Mouse (Mus musculus) MEL (cell line): ENCODE measurements around the gene Slc44a2.

Source experiments
- CTCF ChIP-seq, 3 experiments: IDR thresholded peaks in 2 of 3; conservative IDR thresholded peaks in 1 of 3; 2 replicates each; pipeline ENCODE4 v1.5.1; 2011 to 2012; ENCODE audit warnings: low read length in 3 of 3, low read depth in 2 of 3, mild to moderate bottlenecking in 2 of 3, improper control_type of control experiment in 1 of 3, inconsistent platforms in 1 of 3, mixed read lengths in 1 of 3, moderate library complexity in 1 of 3; ENCODE audit not compliant: control insufficient read depth in 1 of 3, insufficient read depth in 1 of 3, poor library complexity in 1 of 3, severe bottlenecking in 1 of 3
- EP300 ChIP-seq, 2 experiments: IDR thresholded peaks; 2 replicates each; pipeline ENCODE4 v1.6.1; 2011; ENCODE audit warnings: improper control_type of control experiment in 2 of 2, low read length in 2 of 2, low read depth in 1 of 2, mild to moderate bottlenecking in 1 of 2
- HCFC1 ChIP-seq: IDR thresholded peaks from 2 replicates; pipeline ENCODE4 v1.6.1; 2012; ENCODE audit warnings: low read depth, mild to moderate bottlenecking, inconsistent platforms, low read length, improper control_type of control experiment, moderate library complexity
- POLR2A ChIP-seq, 2 experiments: IDR thresholded peaks; 2 replicates each; pipeline ENCODE4 v1.6.1; 2011 to 2012; ENCODE audit warnings: low read length in 2 of 2, mild to moderate bottlenecking in 2 of 2, control low read depth in 1 of 2, improper control_type of control experiment in 1 of 2, low read depth in 1 of 2, moderate library complexity in 1 of 2; ENCODE audit not compliant: control insufficient read depth in 1 of 2, insufficient read depth in 1 of 2, poor library complexity in 1 of 2
- SMC3 ChIP-seq: IDR thresholded peaks from 2 replicates; pipeline ENCODE4 v1.6.1; 2011; ENCODE audit warnings: low read depth, low read length, improper control_type of control experiment
- USF1 ChIP-seq: IDR thresholded peaks from 2 replicates; pipeline ENCODE4 v1.6.1; 2014; ENCODE audit warnings: low read depth, mild to moderate bottlenecking, inconsistent platforms, low read length, improper control_type of control experiment, moderate library complexity
- ZNF384 ChIP-seq: IDR thresholded peaks from 2 replicates; pipeline ENCODE4 v1.6.1; 2012; ENCODE audit warnings: low read depth, mild to moderate bottlenecking, inconsistent platforms, low read length, improper control_type of control experiment

DNA sequence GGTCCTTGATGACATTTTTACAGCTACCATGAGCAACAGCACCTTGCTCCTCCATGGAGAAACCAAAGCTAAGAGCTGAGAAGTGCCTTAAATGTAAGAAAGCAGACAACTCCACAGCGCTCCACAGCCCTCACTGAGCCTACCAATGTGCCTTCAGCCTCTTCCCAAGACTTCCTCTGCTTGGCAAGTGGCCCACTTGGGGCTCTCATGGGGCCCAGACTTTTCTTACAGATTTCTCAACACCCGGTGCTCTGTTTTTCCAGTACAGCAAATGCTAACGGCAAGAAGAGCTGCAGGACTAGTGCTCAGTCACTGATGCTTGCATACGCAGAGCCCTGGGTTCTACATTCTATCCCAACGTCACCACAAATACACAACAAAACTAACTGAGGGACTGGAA, 42.7 kb upstream of the Slc44a2 start:
- TF ChIP-seq USF1 = no peak
- TF ChIP-seq POLR2A (IDR thresholded peaks at IDR 0.05; ENCODE audit: control insufficient read depth in 1 of 2, insufficient read depth in 1 of 2, low read depth in 1 of 2, low read length in 2 of 2, poor library complexity in 1 of 2) = no peak; a peak in 1 of 4 replicates
- no peak for TF ChIP-seq EP300 (IDR thresholded peaks at IDR 0.05; ENCODE audit: low read depth in 1 of 2, low read length in 2 of 2)
- no peak for TF ChIP-seq HCFC1
- no peak for TF ChIP-seq SMC3
- TF ChIP-seq CTCF (IDR thresholded peaks at IDR 0.05 in 2 of 3, conservative IDR thresholded peaks at IDR 0.05 in 1 of 3; ENCODE audit: control insufficient read depth in 1 of 3, insufficient read depth in 1 of 3, low read depth in 2 of 3, low read length in 3 of 3, poor library complexity in 1 of 3, severe bottlenecking in 1 of 3) = no peak
- TF ChIP-seq ZNF384 = no peak
